Mouse (Mus musculus): ENCODE measurements around the gene Dnaja2.

DNA sequence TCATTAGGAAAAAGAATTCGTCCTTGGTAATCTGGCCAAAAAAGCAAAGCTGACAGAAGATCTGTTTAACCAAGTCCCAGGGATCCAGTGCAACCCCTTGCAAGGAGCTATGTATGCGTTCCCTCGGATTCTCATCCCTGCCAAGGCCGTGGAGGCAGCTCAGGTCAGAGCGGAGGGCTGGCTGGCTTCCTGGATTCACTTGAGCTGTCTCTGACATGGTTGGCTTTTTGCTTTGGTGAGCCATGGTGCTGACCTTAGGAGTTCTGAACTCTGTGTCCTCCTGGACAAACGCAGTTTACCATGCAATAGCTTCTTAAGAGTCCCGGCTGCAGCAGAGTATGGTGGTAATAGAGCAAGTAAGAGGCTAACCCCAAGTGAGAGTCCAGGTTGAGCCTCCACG lies 33.8 kb downstream of the Dnaja2 start:
- TF ChIP-seq CTCF (IDR thresholded peaks at IDR 0.05; ENCODE audit: extremely low read depth, insufficient read depth, insufficient read length, insufficient replicate concordance): no peak
- TF ChIP-seq POLR2A (IDR thresholded peaks at IDR 0.05; ENCODE audit: low read depth, low read length): no peak

Data from spleen, adult 2 months (tissue).